Comparison of ENCODE assay signal across 22 mouse cellular contexts in the genomic region with DNA sequence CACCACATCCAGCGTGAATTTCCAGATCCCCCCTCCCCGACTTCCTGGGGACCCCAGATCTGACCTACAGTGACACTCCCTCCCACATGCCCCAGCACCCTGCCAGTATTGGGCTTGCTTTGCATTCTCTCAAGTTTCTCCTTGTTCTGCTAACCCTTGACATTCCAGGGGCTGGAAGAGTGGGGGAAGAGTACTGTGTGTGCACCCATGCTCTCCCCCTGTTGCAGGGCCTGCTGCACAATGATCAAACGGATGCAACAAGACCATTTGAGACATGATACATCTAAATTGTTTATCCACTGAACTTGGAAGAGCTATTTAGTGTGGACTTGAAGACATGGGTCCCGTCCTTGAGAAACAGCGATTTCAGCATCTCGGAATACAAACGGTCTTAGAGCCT. TPM values are rescaled to one million over a fixed set of nuclear protein-coding genes. Genes with fewer than 3 reads are reported as not detected.
DNase-seq lines count a peak whose midpoint lies in the region; ATAC-seq and TF ChIP-seq lines count a peak whose summit lies in the region.
"Had no signal": no experiment of that assay in that cellular context is flagged by ENCODE, and none has a peak within 500 bp of the region (broad histone marks: within the 10 kb centered on the region; RNA-seq: fewer than 3 reads in every experiment).

No protein-coding gene starts in this region.

- no peak overlapping the region for H3K9ac ChIP-seq in lung, embryonic 15.5 days
- H3K9ac ChIP-seq: embryonic facial prominence, embryonic 13.5 days; forebrain, embryonic 12.5 days; heart, embryonic 13.5 days; hindbrain, embryonic 13.5 days had no signal

- H3K27me3 ChIP-seq in heart, embryonic 10.5 days (ENCODE audit: insufficient read depth, poor library complexity, severe bottlenecking) = peaks cover 13% of the 10 kb centered on the region; the same call in 1 of the 2 replicates
- no peaks in the 10 kb centered on the region for H3K27me3 ChIP-seq in lung, embryonic 15.5 days
- peaks cover 26% of the 10 kb centered on the region for H3K27me3 ChIP-seq in E14TG2a.4 (ENCODE audit: insufficient read depth, low read length)
- H3K27me3 ChIP-seq: CH12.LX had no signal

- H3K9me3 ChIP-seq in heart, embryonic 10.5 days = no peaks in the 10 kb centered on the region
- H3K9me3 ChIP-seq in lung, embryonic 15.5 days = no peaks in the 10 kb centered on the region
- H3K9me3 ChIP-seq in E14TG2a.4 (ENCODE audit: low read length) = no peaks in the 10 kb centered on the region
- H3K9me3 ChIP-seq: embryonic facial prominence, embryonic 13.5 days; forebrain, embryonic 12.5 days; heart, embryonic 13.5 days; hindbrain, embryonic 13.5 days had no signal

- 22% methylated on average over 7 of the region's 7 CpGs for WGBS in heart, embryonic 10.5 days
- 25% methylated on average over 7 of the region's 7 CpGs for WGBS in lung, embryonic 15.5 days
- WGBS in lung, adult 2 months = 63% methylated on average over 7 of the region's 7 CpGs

- no peak overlapping the region for H3K4me2 ChIP-seq in lung, embryonic 15.5 days
- H3K4me2 ChIP-seq: embryonic facial prominence, embryonic 13.5 days; heart, embryonic 13.5 days; hindbrain, embryonic 13.5 days had no signal

- H3K36me3 ChIP-seq in heart, embryonic 10.5 days = no peaks in the 10 kb centered on the region
- no peaks in the 10 kb centered on the region for H3K36me3 ChIP-seq in lung, embryonic 15.5 days
- no peaks in the 10 kb centered on the region for H3K36me3 ChIP-seq in E14TG2a.4 (ENCODE audit: insufficient read depth, low read length)
- H3K36me3 ChIP-seq: embryonic facial prominence, embryonic 13.5 days; forebrain, embryonic 12.5 days; G1E; heart, embryonic 13.5 days; hindbrain, embryonic 13.5 days had no signal

- DNase-seq in heart, embryonic 10.5 days (ENCODE audit: low spot score) = no peak
- no peak for DNase-seq in heart, postnatal 36 days
- DNase-seq in lung, adult 2 months = no peak
- DNase-seq in lung, postnatal 10 days = peak; percentile 59
- DNase-seq in frontal cortex, postnatal 25 days (ENCODE audit: low spot score in 2 of 2) = no peak
- no peak for DNase-seq in B cell, adult 2 months
- DNase-seq: adrenal gland, adult 8-10 months; adrenal gland, postnatal 36 days; cerebellum, adult 8-10 months; cerebellum, postnatal 25 days; gastrocnemius, postnatal 14 days had no signal

- intact Hi-C loops in heart, postnatal 36 days (cut with DNase I) = no loop called here

- no peak for TF ChIP-seq CTCF in lung, adult 2 months (IDR thresholded peaks at IDR 0.05; ENCODE audit: insufficient read depth, low read length)
- TF ChIP-seq CTCF in E14TG2a.4 (conservative IDR thresholded peaks at IDR 0.05; ENCODE audit: low read length) = no peak

- TF ChIP-seq POLR2A in lung, adult 2 months (IDR thresholded peaks at IDR 0.05; ENCODE audit: borderline replicate concordance, extremely low read depth, low read depth, low read length) = no peak

- ATAC-seq in lung, embryonic 15.5 days (ENCODE audit: borderline replicate concordance, extremely low read depth, low FRiP score, low TSS enrichment) = peak; percentile 64; the same call in 1 of the 2 replicates
- ATAC-seq: forebrain, embryonic 16.5 days; hindbrain, postnatal 0 days had no signal

- peak overlapping the region; percentile 39 for H3K27ac ChIP-seq in heart, embryonic 10.5 days
- 0 out of 2 replicates have a peak overlapping the region, but pooled peaks have one; percentile 20 for H3K27ac ChIP-seq in lung, embryonic 15.5 days
- H3K27ac ChIP-seq: embryonic facial prominence, embryonic 13.5 days; forebrain, embryonic 12.5 days; heart, embryonic 13.5 days; hindbrain, embryonic 13.5 days; hindbrain, postnatal 0 days had no signal

- H3K4me1 ChIP-seq in heart, embryonic 10.5 days = peaks cover 21% of the 10 kb centered on the region
- peaks cover 17% of the 10 kb centered on the region for H3K4me1 ChIP-seq in lung, embryonic 15.5 days
- H3K4me1 ChIP-seq in lung, adult 2 months (ENCODE audit: control insufficient read depth, insufficient read depth, low read length) = 0 out of 2 replicates have a peak, but pooled peaks cover 4% of the 10 kb centered on the region
- peaks cover 25% of the 10 kb centered on the region for H3K4me1 ChIP-seq in E14TG2a.4 (replicated peaks; ENCODE audit: low read depth, low read length)

- H3K4me3 ChIP-seq in heart, embryonic 10.5 days = no peak overlapping the region
- no peak overlapping the region for H3K4me3 ChIP-seq in lung, embryonic 15.5 days
- no peak overlapping the region for H3K4me3 ChIP-seq in lung, adult 2 months (replicated peaks; ENCODE audit: extremely low read depth, low read depth, low read length)
- 0 out of 2 replicates have a peak overlapping the region, but pooled peaks have one; percentile 30 for H3K4me3 ChIP-seq in E14TG2a.4 (replicated peaks; ENCODE audit: low read length)
- H3K4me3 ChIP-seq: embryonic facial prominence, embryonic 13.5 days; forebrain, embryonic 12.5 days; heart, embryonic 13.5 days; hindbrain, embryonic 13.5 days had no signal

RNA-seq across cellular contexts. Expression of gene Rerg, which starts 0.3 kb away (rescaled TPM):
- polyA plus RNA-seq in heart, embryonic 10.5 days (2016; fragmentation: Nextera tagmentation; extraction: Ambion mirVana) = 3.8 and 6.8 TPM in 2 replicates
- 1 to 10 TPM; 3.6 to 4.1 TPM for total RNA-seq in heart, postnatal 36 days (2021)
- 20.2 and 21.1 TPM in 2 replicates for polyA plus RNA-seq in lung, embryonic 15.5 days (2015; fragmentation: Nextera tagmentation; extraction: Ambion mirVana)
- 9.2 and 14.8 TPM in 2 replicates for polyA plus RNA-seq in lung, adult 2 months (2012; rRNA removed)
- total RNA-seq: CH12.LX; hematopoietic stem cell, adult 5-6 weeks had no signal
- polyA plus RNA-seq: G1E had no signal
